Mouse (Mus musculus) CH12.LX (cell line): ENCODE data around the gene C3.

Experiments
- ELF1 ChIP-seq: IDR thresholded peaks from 2 replicates; pipeline ENCODE4 v1.6.1; 2014; ENCODE audit warnings: low read depth, mild to moderate bottlenecking, inconsistent platforms, low read length, improper control_type of control experiment
- EP300 ChIP-seq: IDR thresholded peaks from 2 replicates; pipeline ENCODE4 v1.6.1; 2011; ENCODE audit warnings: low read length, improper control_type of control experiment

GRCm38 (mm10) chr17:57219884-57220207, 8.1 kb downstream of the C3 start:
- TF ChIP-seq ELF1 = no peak
- TF ChIP-seq EP300 = no peak
